Mouse (Mus musculus): Measurements from ENCODE around the gene Arhgef9.

- TF ChIP-seq EP300 (optimal IDR thresholded peaks at IDR 0.05) (no peak), CTCF (IDR thresholded peaks at IDR 0.05; ENCODE audit: low read depth) (no peak)
These were observed 109.0 kb downstream of the Arhgef9 start for GRCm38 (mm10) chrX:95087674-95088073.
